Mouse (Mus musculus): ENCODE measurements at regions not wholly inside any gene's neighbourhood (a gene's known extent, or its start where the extent isn't known, plus 50 kb on each side); places are given as distances from the start of the nearest gene placed in this dataset.

GRCm38 (mm10) chr14:79716704-79717103 lies 54.4 kb downstream of the Pcdh8 start:
- no peaks in the 10 kb centered on the region for H3K36me3 ChIP-seq (replicated peaks; ENCODE audit: control insufficient read depth, insufficient read depth, low read length)
- no peaks in the 10 kb centered on the region for H3K9me3 ChIP-seq (replicated peaks; ENCODE audit: control insufficient read depth, low read length)
- peaks cover 14% of the 10 kb centered on the region for H3K4me1 ChIP-seq (ENCODE audit: control insufficient read depth, insufficient read depth)
- H3K9ac ChIP-seq (replicated peaks; ENCODE audit: low read depth, low read length): no peak overlapping the region
- ATAC-seq (ENCODE audit: insufficient read depth, low read depth) (no peak), DNase-seq (ENCODE audit: low spot score) (no peak)
- no peaks in the 10 kb centered on the region for H3K27me3 ChIP-seq (ENCODE audit: control insufficient read depth, insufficient read depth, low read length)
- no peak overlapping the region for H3K27ac ChIP-seq (ENCODE audit: low read depth)
- no peak overlapping the region for H3K4me2 ChIP-seq (ENCODE audit: low read depth, low read length)
- WGBS: 63% methylated on average over 8 of the region's 8 CpGs
- TF ChIP-seq EP300 (IDR thresholded peaks at IDR 0.05; ENCODE audit: low read depth) (no peak), CTCF (IDR thresholded peaks at IDR 0.05; ENCODE audit: low read depth) (no peak)
- H3K4me3 ChIP-seq (ENCODE audit: low read depth, low read length): no peak overlapping the region

DNA sequence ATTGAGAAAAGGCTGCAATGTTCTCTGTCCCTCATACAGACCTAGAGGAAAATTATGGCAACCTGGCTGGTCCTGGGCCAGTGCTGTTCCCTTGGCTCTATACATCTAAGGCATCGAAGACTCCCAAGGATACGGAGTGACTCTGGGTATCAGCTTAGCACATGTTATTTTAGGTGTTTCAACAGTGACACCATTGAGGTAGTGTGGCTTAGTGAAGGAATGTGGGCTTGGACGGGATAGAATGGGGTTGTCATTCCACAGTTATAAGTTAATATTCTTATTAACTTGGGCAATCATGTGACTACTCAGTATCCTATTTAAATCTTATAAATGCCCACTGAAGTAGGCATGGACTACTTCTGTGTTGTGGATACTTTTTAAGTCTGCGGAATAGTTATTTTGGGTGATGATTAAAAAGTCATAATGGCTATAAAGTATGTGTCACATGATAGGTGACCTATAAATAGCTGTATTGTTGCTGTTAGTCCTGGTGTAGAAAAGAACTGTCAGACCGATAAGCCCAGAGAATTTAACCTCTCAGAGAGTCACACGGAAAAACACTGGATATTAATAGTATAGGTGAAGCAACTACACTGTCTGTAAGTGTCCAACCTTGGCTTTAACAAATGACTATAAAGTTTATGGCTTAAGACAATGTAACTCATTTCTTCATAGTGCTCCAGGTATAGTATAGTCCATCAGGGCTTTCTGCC lies 50.7 kb upstream of the Cnmd start:
- ATAC-seq (ENCODE audit: insufficient read depth, low read depth) (peak; percentile 92), DNase-seq (ENCODE audit: low spot score) (peak; percentile 77)
- H3K4me2 ChIP-seq (ENCODE audit: low read depth, low read length): peak overlapping the region; percentile 33
- H3K9me3 ChIP-seq (replicated peaks; ENCODE audit: control insufficient read depth, low read length): no peaks in the 10 kb centered on the region
- TF ChIP-seq EP300 (IDR thresholded peaks at IDR 0.05; ENCODE audit: low read depth) (peak; percentile 34; the same call in 1 of the 2 replicates), CTCF (IDR thresholded peaks at IDR 0.05; ENCODE audit: low read depth) (no peak)
- H3K9ac ChIP-seq (replicated peaks; ENCODE audit: low read depth, low read length): no peak overlapping the region; the same call in 1 of the 2 replicates
- H3K27me3 ChIP-seq (ENCODE audit: control insufficient read depth, insufficient read depth, low read length): no peaks in the 10 kb centered on the region
- no peak overlapping the region for H3K4me3 ChIP-seq (ENCODE audit: low read depth, low read length)
- no peaks in the 10 kb centered on the region for H3K36me3 ChIP-seq (replicated peaks; ENCODE audit: control insufficient read depth, insufficient read depth, low read length)
- 34% methylated on average over 6 of the region's 6 CpGs for WGBS
- peaks cover 14% of the 10 kb centered on the region for H3K4me1 ChIP-seq (ENCODE audit: control insufficient read depth, insufficient read depth)
- H3K27ac ChIP-seq (ENCODE audit: low read depth): peak overlapping the region; percentile 90

All from heart, postnatal 0 days (tissue).